Mouse (Mus musculus): ENCODE results near the gene Vamp5.

GRCm38 (mm10) chr6:72364985-72365384 lies 15.3 kb downstream of the Vamp5 start:
- no peak for TF ChIP-seq ZC3H11A (IDR thresholded peaks at IDR 0.05; ENCODE audit: borderline replicate concordance, low read depth, low read length)
- TF ChIP-seq CHD2 (IDR thresholded peaks at IDR 0.05; ENCODE audit: low read depth, low read length), result no peak

Data from ES-E14 (cell line).